Mouse (Mus musculus) forebrain, embryonic 11.5 days (tissue): Measurements from ENCODE around the gene Cdc123. TPM values are rescaled to one million over a fixed set of nuclear protein-coding genes. Genes with fewer than 3 reads are reported as not detected.
"Not testable (repeated sequence)": the region's sequence is repeated elsewhere in the genome, so short reads cannot be mapped to it uniquely, and the experiment has no call there.

Experiments used
- ATAC-seq: fragments of 200-750 bp; cut with Nextera tagmentation; replicated peaks from 2 replicates; pipeline ENCODE4 v1.8.0; 2017; ENCODE audit warnings: moderate TSS enrichment; ENCODE audit not compliant: low FRiP score
- DNase-seq: peaks from one replicate; pipeline ENCODE4 v3.0.0-alpha.2; 2017; ENCODE audit warnings: low spot score
- H3K27ac ChIP-seq: fragments of 300-500 bp; sonication (generic); 2 replicates; pipeline ENCODE4 v1.5.1; 2014; ENCODE audit warnings: low read depth, low read length
- H3K27me3 ChIP-seq: fragments of 300-500 bp; sonication (generic); 2 replicates; pipeline ENCODE4 v1.6.1; 2014; ENCODE audit warnings: mild to moderate bottlenecking, low read length, mixed read lengths; ENCODE audit not compliant: control insufficient read depth, insufficient read depth
- H3K36me3 ChIP-seq: fragments of 300-500 bp; sonication (generic); 2 replicates; pipeline ENCODE4 v1.6.1; 2014; ENCODE audit warnings: mild to moderate bottlenecking, low read length, moderate library complexity, mixed read lengths; ENCODE audit not compliant: control insufficient read depth, insufficient read depth
- H3K4me1 ChIP-seq: fragments of 300-500 bp; sonication (generic); replicated peaks from 2 replicates; pipeline ENCODE4 v1.6.1; 2014; ENCODE audit warnings: low read length, mixed read lengths; ENCODE audit not compliant: control insufficient read depth, insufficient read depth
- H3K4me2 ChIP-seq: fragments of 300-500 bp; sonication (generic); 2 replicates; pipeline ENCODE4 v1.6.1; 2014; ENCODE audit warnings: low read depth, mild to moderate bottlenecking, low read length, moderate library complexity, mixed read lengths; ENCODE audit not compliant: severe bottlenecking
- H3K4me3 ChIP-seq: fragments of 300-500 bp; sonication (generic); 2 replicates; pipeline ENCODE4 v1.5.1; 2014; ENCODE audit warnings: low read depth, low read length
- H3K9ac ChIP-seq: fragments of 300-500 bp; sonication (generic); 2 replicates; pipeline ENCODE4 v1.6.1; 2014; ENCODE audit warnings: low read length
- H3K9me3 ChIP-seq: fragments of 300-500 bp; sonication (generic); 2 replicates; pipeline ENCODE4 v1.6.1; 2016; ENCODE audit warnings: low read length, mixed read lengths; ENCODE audit not compliant: control insufficient read depth
- WGBS: fragments of 180-500 bp; shearing (Covaris S2); extraction: QIAGEN DNeasy Blood & Tissue Kit; methylation state at CpG from one replicate; pipeline ENCODE4 v1.1.7; 2014; 5-methylcytosine and 5-hydroxymethylcytosine counted together
- polyA plus RNA-seq: library from polyadenylated mRNA; unstranded; fragments of >200 nt; fragmentation: Nextera tagmentation; extraction: Ambion mirVana; gene quantifications from 2 replicates; pipeline ENCODE4 v1.2.1, GENCODE M21; 2014

The Cdc123 gene
- polyA plus RNA-seq, 1 experiment from 2014 or later: 340 TPM

- no peak for ATAC-seq
- H3K27ac ChIP-seq: no peak overlapping the region
- no peak overlapping the region for H3K4me2 ChIP-seq
- H3K9ac ChIP-seq: no peak overlapping the region
- H3K27me3 ChIP-seq: no peaks in the 10 kb centered on the region
- WGBS: 93% methylated on average over 5 of the region's 5 CpGs
- H3K4me1 ChIP-seq: no peaks in the 10 kb centered on the region
- no peak overlapping the region for H3K4me3 ChIP-seq
- DNase-seq: no peak
- peaks cover 4% of the 10 kb centered on the region for H3K36me3 ChIP-seq
- H3K9me3 ChIP-seq: no peaks in the 10 kb centered on the region
These were observed 33.7 kb downstream of the Cdc123 start for GRCm38 (mm10) chr2:5811235-5811782.

GRCm38 (mm10) chr2:5810036-5810718 lies 34.8 kb downstream of the Cdc123 start:
- Histone ChIP-seq H3K27ac (no peak overlapping the region), H3K4me1 (no peaks in the 10 kb centered on the region), H3K27me3 (no peaks in the 10 kb centered on the region), H3K9ac (no peak overlapping the region), H3K9me3 (no peaks in the 10 kb centered on the region), H3K4me3 (no peak overlapping the region), H3K36me3 (peaks cover 4% of the 10 kb centered on the region; the same call in 1 of the 2 replicates), H3K4me2 (no peak overlapping the region)
- WGBS: 87% methylated on average over 5 of the region's 5 CpGs
- ATAC-seq (no peak), DNase-seq (no peak)

GRCm38 (mm10) chr2:5806201-5806600 lies 38.8 kb downstream of the Cdc123 start:
- 75% methylated on average over 3 of the region's 3 CpGs for WGBS
- H3K9ac ChIP-seq, H3K4me3 ChIP-seq, ATAC-seq, H3K9me3 ChIP-seq, H3K4me2 ChIP-seq, DNase-seq, H3K36me3 ChIP-seq, H3K27me3 ChIP-seq, H3K4me1 ChIP-seq, H3K27ac ChIP-seq: not testable (repeated sequence)

DNA sequence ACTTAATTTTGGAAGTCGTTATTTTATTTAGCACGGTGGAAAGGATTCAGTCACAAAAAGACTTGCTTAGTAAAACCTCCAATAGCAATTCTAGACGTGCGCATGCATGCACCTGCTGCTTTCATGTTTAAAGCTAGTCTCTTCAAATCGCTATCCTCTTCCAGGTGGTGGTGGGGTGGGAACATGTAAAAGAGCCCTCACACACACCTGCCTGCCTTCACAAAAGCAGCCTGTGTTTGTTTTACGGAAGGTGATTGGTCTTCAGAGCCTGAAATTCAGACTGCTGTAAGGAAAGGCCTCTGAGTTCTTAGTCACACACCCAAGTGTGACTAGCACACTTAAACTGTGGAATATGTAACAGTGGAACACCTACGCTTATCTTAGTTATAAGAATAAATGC lies 39.7 kb downstream of the Cdc123 start:
- no peak overlapping the region for H3K27ac ChIP-seq
- DNase-seq (no peak), ATAC-seq (no peak)
- no peaks in the 10 kb centered on the region for H3K9me3 ChIP-seq
- 94% methylated on average over 7 of the region's 7 CpGs for WGBS
- no peaks in the 10 kb centered on the region for H3K4me1 ChIP-seq
- no peak overlapping the region for H3K4me2 ChIP-seq
- no peaks in the 10 kb centered on the region for H3K27me3 ChIP-seq
- H3K9ac ChIP-seq: no peak overlapping the region
- no peak overlapping the region for H3K4me3 ChIP-seq
- no peaks in the 10 kb centered on the region; the same call in 1 of the 2 replicates for H3K36me3 ChIP-seq

GRCm38 (mm10) chr2:5804440-5805045 lies 40.4 kb downstream of the Cdc123 start:
- no peak overlapping the region for H3K4me2 ChIP-seq
- no peak for ATAC-seq
- WGBS: 94% methylated on average over 6 of the region's 6 CpGs

DNA sequence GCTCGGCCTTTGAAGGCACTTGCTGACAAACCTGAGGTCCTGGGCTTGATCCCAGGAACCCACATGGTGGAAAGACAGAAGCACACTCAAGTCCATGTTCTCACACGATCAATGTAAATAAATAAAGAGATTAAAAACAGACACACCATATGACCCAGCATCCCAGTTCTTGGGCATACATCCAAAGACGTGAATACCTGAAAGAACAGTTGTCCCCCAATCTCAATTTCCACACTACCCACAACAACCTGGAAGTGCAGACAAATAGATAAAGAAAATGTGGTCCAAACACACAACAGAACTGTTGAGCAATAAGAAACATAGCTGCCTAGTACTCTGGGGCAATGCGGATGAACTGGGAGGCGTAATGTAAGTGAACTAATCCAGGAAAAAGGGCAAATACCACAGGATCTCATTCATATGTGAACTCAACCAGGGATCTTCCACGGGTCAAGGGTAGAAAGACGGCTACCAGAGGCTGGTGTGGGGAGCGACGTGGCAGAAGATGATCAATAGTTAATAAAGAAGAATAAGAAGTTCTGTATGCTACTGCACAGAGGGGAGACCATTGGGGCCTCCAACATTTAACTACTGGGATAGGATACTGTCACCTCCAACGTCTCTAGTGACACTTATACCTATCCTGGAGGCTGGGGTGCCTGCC lies 42.9 kb downstream of the Cdc123 start:
- Histone ChIP-seq H3K27me3 (no peaks in the 10 kb centered on the region), H3K9me3 (no peaks in the 10 kb centered on the region), H3K4me3 (no peak overlapping the region), H3K4me1 (no peaks in the 10 kb centered on the region), H3K36me3 (peaks cover 2% of the 10 kb centered on the region; the same call in 1 of the 2 replicates), H3K9ac (no peak overlapping the region), H3K27ac (no peak overlapping the region), H3K4me2 (no peak overlapping the region)
- ATAC-seq (no peak), DNase-seq (no peak)
- 95% methylated on average over 10 of the region's 10 CpGs for WGBS

More at GRCm38 (mm10) chr2:5804440-5805045, 40.4 kb downstream of the Cdc123 start:
- no peak overlapping the region for H3K9ac ChIP-seq
- no peak overlapping the region for H3K4me3 ChIP-seq
- DNase-seq: no peak
- no peaks in the 10 kb centered on the region for H3K27me3 ChIP-seq
- H3K9me3 ChIP-seq: no peaks in the 10 kb centered on the region
- no peak overlapping the region for H3K27ac ChIP-seq
- no peaks in the 10 kb centered on the region for H3K4me1 ChIP-seq
- no peaks in the 10 kb centered on the region; the same call in 1 of the 2 replicates for H3K36me3 ChIP-seq

- H3K4me1 ChIP-seq: no peaks in the 10 kb centered on the region
- H3K4me3 ChIP-seq: no peak overlapping the region
- ATAC-seq: no peak
- DNase-seq: no peak
- H3K4me2 ChIP-seq: no peak overlapping the region
- H3K9me3 ChIP-seq: no peaks in the 10 kb centered on the region
- no peak overlapping the region for H3K27ac ChIP-seq
- H3K27me3 ChIP-seq: no peaks in the 10 kb centered on the region
- H3K9ac ChIP-seq: no peak overlapping the region
- 90% methylated on average over 9 of the region's 9 CpGs for WGBS
- peaks cover 5% of the 10 kb centered on the region; the same call in 1 of the 2 replicates for H3K36me3 ChIP-seq
These were observed 43.8 kb downstream of the Cdc123 start for GRCm38 (mm10) chr2:5801182-5801640.

DNA sequence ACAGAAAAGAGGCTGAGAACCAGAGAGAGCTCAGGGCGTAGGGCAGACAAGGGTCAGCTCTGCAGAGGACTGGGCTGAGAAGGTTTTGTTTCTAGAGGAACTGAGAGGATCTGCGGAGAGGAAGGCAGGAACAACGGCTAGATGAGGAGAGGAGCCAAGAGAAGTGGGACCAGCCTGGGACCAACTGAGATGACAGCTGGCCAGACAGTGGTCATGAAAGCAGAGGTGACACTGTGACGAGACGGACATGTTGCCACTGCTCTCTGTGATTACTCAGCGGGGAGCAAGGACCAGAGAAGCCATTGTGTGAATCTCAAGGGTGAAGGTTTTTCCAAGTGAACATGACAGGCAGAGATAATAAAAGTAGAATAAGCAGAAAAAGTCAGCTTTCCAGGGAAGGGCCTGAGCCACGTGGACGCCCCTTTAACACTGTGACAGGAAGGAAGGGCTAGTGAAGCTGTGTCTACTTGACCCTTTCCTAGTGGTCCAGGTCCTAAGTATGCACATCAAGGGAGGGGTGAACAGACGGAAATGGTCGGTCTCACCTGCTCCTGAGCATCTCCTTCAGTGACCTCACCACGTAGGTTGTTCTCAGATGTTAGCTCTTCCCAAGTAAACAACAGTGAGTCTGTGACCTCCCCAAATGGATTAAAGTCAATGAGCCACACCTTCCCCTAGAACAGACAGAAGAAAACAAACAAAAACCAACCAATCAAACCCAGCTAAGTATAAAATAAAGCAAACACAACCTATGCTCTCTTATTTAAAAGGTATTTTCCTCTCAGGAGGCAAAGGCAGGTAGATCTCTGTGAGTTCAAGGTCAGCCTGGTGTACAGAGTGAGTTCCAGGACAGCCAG lies 46.9 kb downstream of the Cdc123 start:
- H3K9ac ChIP-seq: no peak overlapping the region
- no peak overlapping the region for H3K27ac ChIP-seq
- no peaks in the 10 kb centered on the region for H3K9me3 ChIP-seq
- no peak overlapping the region for H3K4me3 ChIP-seq
- WGBS: 89% methylated on average over 11 of the region's 11 CpGs
- DNase-seq: no peak
- H3K4me1 ChIP-seq: no peaks in the 10 kb centered on the region
- no peaks in the 10 kb centered on the region for H3K27me3 ChIP-seq
- peaks cover 15% of the 10 kb centered on the region for H3K36me3 ChIP-seq
- no peak overlapping the region for H3K4me2 ChIP-seq
- no peak for ATAC-seq
